Mouse (Mus musculus) limb, embryonic 11.5 days (tissue): Measurements from ENCODE around the gene H6pd. TPM values are rescaled to one million over a fixed set of nuclear protein-coding genes. Genes with fewer than 3 reads are reported as not detected.

Experiments used
- ATAC-seq: fragments of 200-750 bp; cut with Nextera tagmentation; 2 replicates; pipeline ENCODE4 v1.8.0; 2017; ENCODE audit warnings: low read depth; ENCODE audit not compliant: insufficient number of reproducible peaks, low FRiP score, low TSS enrichment
- DNase-seq: peaks from one replicate; pipeline ENCODE4 v3.0.0-alpha.2; 2015; ENCODE audit warnings: low spot score
- H3K27ac ChIP-seq: fragments of 300-500 bp; sonication (generic); replicated peaks from 2 replicates; pipeline ENCODE4 v1.5.1; 2014; ENCODE audit warnings: low read depth, mild to moderate bottlenecking, low read length
- H3K27me3 ChIP-seq: fragments of 300-500 bp; sonication (generic); 2 replicates; pipeline ENCODE4 v1.6.1; 2014; ENCODE audit warnings: mild to moderate bottlenecking, low read length, mixed read lengths; ENCODE audit not compliant: control insufficient read depth, insufficient read depth
- H3K36me3 ChIP-seq: fragments of 300-500 bp; sonication (generic); 2 replicates; pipeline ENCODE4 v1.6.1; 2014; ENCODE audit warnings: mild to moderate bottlenecking, low read length, moderate library complexity, mixed read lengths; ENCODE audit not compliant: control insufficient read depth, insufficient read depth
- H3K4me1 ChIP-seq: fragments of 300-500 bp; sonication (generic); 2 replicates; pipeline ENCODE4 v1.6.1; 2014; ENCODE audit warnings: low read length, mixed read lengths; ENCODE audit not compliant: control insufficient read depth, insufficient read depth
- H3K4me2 ChIP-seq: fragments of 300-500 bp; sonication (generic); 2 replicates; pipeline ENCODE4 v1.6.1; 2014; ENCODE audit warnings: low read depth, mild to moderate bottlenecking, moderate library complexity; ENCODE audit not compliant: severe bottlenecking
- H3K4me3 ChIP-seq: fragments of 300-500 bp; sonication (generic); 2 replicates; pipeline ENCODE4 v1.5.1; 2014; ENCODE audit warnings: low read depth, low read length
- H3K9ac ChIP-seq: fragments of 300-500 bp; sonication (generic); 2 replicates; pipeline ENCODE4 v1.6.1; 2014; ENCODE audit warnings: mild to moderate bottlenecking, low read length
- H3K9me3 ChIP-seq: fragments of 300-500 bp; sonication (generic); 2 replicates; pipeline ENCODE4 v1.6.1; 2016; ENCODE audit warnings: low read length; ENCODE audit not compliant: control insufficient read depth
- WGBS: fragments of 180-500 bp; shearing (Covaris S2); extraction: QIAGEN DNeasy Blood & Tissue Kit; methylation state at CpG from one replicate; pipeline ENCODE4 v1.1.7; 2014; 5-methylcytosine and 5-hydroxymethylcytosine counted together
- polyA plus RNA-seq: library from polyadenylated mRNA; unstranded; fragments of >200 nt; fragmentation: Nextera tagmentation; extraction: Ambion mirVana; gene quantifications from 2 replicates; pipeline ENCODE4 v1.2.1, GENCODE M21; 2014

Gene H6pd
- polyA plus RNA-seq, 1 experiment from 2014 or later, result 3.5 TPM

- no peak for DNase-seq
- Histone ChIP-seq H3K27me3 (no peaks in the 10 kb centered on the region), H3K4me1 (no peaks in the 10 kb centered on the region), H3K27ac (no peak overlapping the region), H3K36me3 (no peaks in the 10 kb centered on the region), H3K4me2 (no peak overlapping the region), H3K4me3 (no peak overlapping the region), H3K9ac (no peak overlapping the region), H3K9me3 (no peaks in the 10 kb centered on the region)
- no peak for ATAC-seq
- WGBS, result 86% methylated on average over 5 of the region's 5 CpGs
Measured at GRCm38 (mm10) chr4:150013805-150014204, 5.0 kb upstream of the H6pd start.

GRCm38 (mm10) chr4:150013186-150013690 is 4.4 kb upstream of the H6pd start:
- no peaks in the 10 kb centered on the region for H3K4me1 ChIP-seq
- no peak for DNase-seq
- H3K9me3 ChIP-seq, result no peaks in the 10 kb centered on the region
- WGBS, result 88% methylated on average over 8 of the region's 8 CpGs
- H3K9ac ChIP-seq, result no peak overlapping the region
- H3K27me3 ChIP-seq, result no peaks in the 10 kb centered on the region
- no peak overlapping the region for H3K4me2 ChIP-seq
- H3K4me3 ChIP-seq, result no peak overlapping the region
- no peaks in the 10 kb centered on the region for H3K36me3 ChIP-seq
- ATAC-seq, result no peak
- H3K27ac ChIP-seq, result no peak overlapping the region

- Histone ChIP-seq H3K27ac (no peak overlapping the region), H3K27me3 (no peaks in the 10 kb centered on the region), H3K4me3 (no peak overlapping the region), H3K9me3 (no peaks in the 10 kb centered on the region), H3K4me2 (no peak overlapping the region), H3K4me1 (no peaks in the 10 kb centered on the region), H3K9ac (no peak overlapping the region), H3K36me3 (no peaks in the 10 kb centered on the region)
- no peak for ATAC-seq
- DNase-seq, result no peak
- WGBS, result 73% methylated on average over 4 of the region's 4 CpGs
Measured at GRCm38 (mm10) chr4:150012322-150012723, 3.5 kb upstream of the H6pd start.

- 55% methylated on average over 10 of the region's 10 CpGs for WGBS
- ATAC-seq (no peak), DNase-seq (no peak)
Measured at GRCm38 (mm10) chr4:150011564-150012321, 2.9 kb upstream of the H6pd start.

GRCm38 (mm10) chr4:150010054-150010730 is 1.4 kb upstream of the H6pd start:
- no peak for ATAC-seq
- no peaks in the 10 kb centered on the region for H3K36me3 ChIP-seq
- no peaks in the 10 kb centered on the region for H3K27me3 ChIP-seq
- no peak overlapping the region for H3K4me3 ChIP-seq
- no peaks in the 10 kb centered on the region for H3K4me1 ChIP-seq
- no peak overlapping the region for H3K27ac ChIP-seq
- WGBS, result 88% methylated on average over 6 of the region's 6 CpGs
- H3K4me2 ChIP-seq, result no peak overlapping the region
- DNase-seq, result no peak
- H3K9me3 ChIP-seq, result no peaks in the 10 kb centered on the region
- no peak overlapping the region for H3K9ac ChIP-seq

More at GRCm38 (mm10) chr4:150011564-150012321, 2.9 kb upstream of the H6pd start:
- H3K27ac ChIP-seq, result no peak overlapping the region
- H3K4me1 ChIP-seq, result no peaks in the 10 kb centered on the region
- H3K4me2 ChIP-seq, result no peak overlapping the region
- H3K4me3 ChIP-seq, result no peak overlapping the region
- no peaks in the 10 kb centered on the region for H3K9me3 ChIP-seq
- H3K9ac ChIP-seq, result no peak overlapping the region
- H3K27me3 ChIP-seq, result no peaks in the 10 kb centered on the region
- H3K36me3 ChIP-seq, result no peaks in the 10 kb centered on the region

- H3K4me2 ChIP-seq, result no peak overlapping the region
- no peaks in the 10 kb centered on the region for H3K36me3 ChIP-seq
- H3K4me3 ChIP-seq, result no peak overlapping the region
- WGBS, result 77% methylated on average over 6 of the region's 6 CpGs
- no peak overlapping the region for H3K9ac ChIP-seq
- no peaks in the 10 kb centered on the region for H3K4me1 ChIP-seq
- ATAC-seq (no peak; the same call in 1 of the 2 replicates), DNase-seq (no peak)
- no peaks in the 10 kb centered on the region for H3K9me3 ChIP-seq
- no peaks in the 10 kb centered on the region for H3K27me3 ChIP-seq
- H3K27ac ChIP-seq, result no peak overlapping the region
Measured at GRCm38 (mm10) chr4:150009587-150009930, 736 bp upstream of the H6pd start.

GRCm38 (mm10) chr4:150008325-150008852 is 434 bp downstream of the H6pd start:
- 0 out of 2 replicates have a peak, but pooled peaks cover under 1% of the 10 kb centered on the region for H3K4me1 ChIP-seq
- H3K9me3 ChIP-seq, result no peaks in the 10 kb centered on the region
- peak; percentile 87 for DNase-seq
- H3K27ac ChIP-seq, result peak overlapping the region; percentile 90
- H3K9ac ChIP-seq, result peak overlapping the region; percentile 87
- peak overlapping the region; percentile 63 for H3K4me3 ChIP-seq
- WGBS, result under 1% methylated on average over 41 of the region's 42 CpGs
- H3K4me2 ChIP-seq, result peak overlapping the region; percentile 70
- no peaks in the 10 kb centered on the region for H3K27me3 ChIP-seq
- ATAC-seq, result peak; percentile 77
- H3K36me3 ChIP-seq, result no peaks in the 10 kb centered on the region

GRCm38 (mm10) chr4:150007444-150007843 is 1.4 kb downstream of the H6pd start:
- Histone ChIP-seq H3K4me1 (0 out of 2 replicates have a peak, but pooled peaks cover 2% of the 10 kb centered on the region), H3K36me3 (no peaks in the 10 kb centered on the region), H3K9ac (no peak overlapping the region), H3K4me2 (no peak overlapping the region; the same call in 1 of the 2 replicates), H3K4me3 (no peak overlapping the region), H3K27me3 (no peaks in the 10 kb centered on the region), H3K9me3 (no peaks in the 10 kb centered on the region), H3K27ac (no peak overlapping the region)
- 89% methylated on average over 3 of the region's 3 CpGs for WGBS
- DNase-seq (no peak), ATAC-seq (no peak)
